Mouse (Mus musculus) adrenal gland, postnatal 25 days (tissue): ENCODE measurements around the gene Astn2. TPM values are rescaled to one million over a fixed set of nuclear protein-coding genes. Genes with fewer than 3 reads are reported as not detected.

Source experiments
- DNase-seq: peaks from one replicate; pipeline ENCODE4 v3.0.0; 2021; ENCODE audit warnings: mixed read lengths
- total RNA-seq: library from RNA; stranded (reverse); gene quantifications from 2 replicates; pipeline ENCODE4 v1.2.3, GENCODE M21; 2021

Gene Astn2
- total RNA-seq, 1 experiment from 2014 or later, result 1.1 TPM

- DNase-seq, result no peak
Measured at GRCm38 (mm10) chr4:65838781-65839180, 565.6 kb downstream of the Astn2 start.

GRCm38 (mm10) chr4:65832971-65833370 is 571.4 kb downstream of the Astn2 start:
- no peak for DNase-seq

- no peak for DNase-seq
Measured at GRCm38 (mm10) chr4:65831872-65832271, 572.5 kb downstream of the Astn2 start.

- DNase-seq, result no peak
Measured at GRCm38 (mm10) chr4:65830495-65830894, 573.9 kb downstream of the Astn2 start.

GRCm38 (mm10) chr4:65821070-65821469 is 583.3 kb downstream of the Astn2 start:
- no peak for DNase-seq

GRCm38 (mm10) chr4:65820236-65820635 is 584.2 kb downstream of the Astn2 start:
- no peak for DNase-seq

GRCm38 (mm10) chr4:65819835-65820234 is 584.6 kb downstream of the Astn2 start:
- DNase-seq, result no peak

- no peak for DNase-seq
Measured at GRCm38 (mm10) chr4:65814176-65814535, 590.3 kb downstream of the Astn2 start.

- no peak for DNase-seq
Measured at GRCm38 (mm10) chr4:65813500-65814175, 590.8 kb downstream of the Astn2 start.

GRCm38 (mm10) chr4:65807341-65807740 is 597.1 kb downstream of the Astn2 start:
- DNase-seq, result no peak

- no peak for DNase-seq
Measured at GRCm38 (mm10) chr4:65801204-65801603, 603.2 kb downstream of the Astn2 start.

- DNase-seq, result no peak
Measured at GRCm38 (mm10) chr4:65791051-65791450, 613.4 kb downstream of the Astn2 start.

GRCm38 (mm10) chr4:65773368-65774010 is 630.9 kb downstream of the Astn2 start:
- DNase-seq, result no peak

GRCm38 (mm10) chr4:65770952-65771351 is 633.5 kb downstream of the Astn2 start:
- no peak for DNase-seq

- DNase-seq, result no peak
Measured at GRCm38 (mm10) chr4:65767919-65768318, 636.5 kb downstream of the Astn2 start.

- no peak for DNase-seq
Measured at GRCm38 (mm10) chr4:65767431-65767830, 637.0 kb downstream of the Astn2 start.

GRCm38 (mm10) chr4:65765312-65765711 is 639.1 kb downstream of the Astn2 start:
- DNase-seq, result no peak

GRCm38 (mm10) chr4:65764275-65764674 is 640.1 kb downstream of the Astn2 start:
- DNase-seq, result no peak

- DNase-seq, result no peak
Measured at GRCm38 (mm10) chr4:65763823-65764222, 640.6 kb downstream of the Astn2 start.

- no peak for DNase-seq
Measured at GRCm38 (mm10) chr4:65762116-65762515, 642.3 kb downstream of the Astn2 start.

- DNase-seq, result no peak
Measured at GRCm38 (mm10) chr4:65761658-65762057, 642.8 kb downstream of the Astn2 start.

GRCm38 (mm10) chr4:65758875-65759201 is 645.6 kb downstream of the Astn2 start:
- DNase-seq, result no peak

GRCm38 (mm10) chr4:65758174-65758874 is 646.1 kb downstream of the Astn2 start:
- no peak for DNase-seq

- DNase-seq, result no peak
Measured at GRCm38 (mm10) chr4:65752941-65753340, 651.5 kb downstream of the Astn2 start.
